Mouse (Mus musculus) embryonic facial prominence, embryonic 14.5 days (tissue): ENCODE data around the gene Cldn19. TPM values are rescaled to one million over a fixed set of nuclear protein-coding genes. Genes with fewer than 3 reads are reported as not detected.

Source experiments
- ATAC-seq: fragments of 200-750 bp; cut with Nextera tagmentation; 2 replicates; pipeline ENCODE4 v1.8.0; 2017; ENCODE audit warnings: low read depth, moderate number of reproducible peaks, moderate TSS enrichment
- DNase-seq: peaks from one replicate; pipeline ENCODE4 v3.0.0-alpha.2; 2015; ENCODE audit warnings: low spot score
- H3K27ac ChIP-seq: fragments of 300-500 bp; sonication (generic); replicated peaks from 2 replicates; pipeline ENCODE4 v1.5.1; 2014; ENCODE audit warnings: low read depth, mild to moderate bottlenecking, low read length, moderate library complexity
- H3K27me3 ChIP-seq: fragments of 300-500 bp; sonication (generic); replicated peaks from 2 replicates; pipeline ENCODE4 v1.6.1; 2014; ENCODE audit warnings: low read length; ENCODE audit not compliant: control insufficient read depth, insufficient read depth
- H3K36me3 ChIP-seq: fragments of 300-500 bp; sonication (generic); 2 replicates; pipeline ENCODE4 v1.6.1; 2014; ENCODE audit warnings: low read length, mixed read lengths; ENCODE audit not compliant: control insufficient read depth, insufficient read depth
- H3K4me1 ChIP-seq: fragments of 300-500 bp; sonication (generic); 2 replicates; pipeline ENCODE4 v1.6.1; 2014; ENCODE audit warnings: antibody characterized with exemption, low read length; ENCODE audit not compliant: control insufficient read depth, insufficient read depth
- H3K4me2 ChIP-seq: fragments of 300-500 bp; sonication (generic); 2 replicates; pipeline ENCODE4 v1.6.1; 2014; ENCODE audit warnings: low read depth, mild to moderate bottlenecking, low read length, moderate library complexity, mixed read lengths
- H3K4me3 ChIP-seq: fragments of 300-500 bp; sonication (generic); 2 replicates; pipeline ENCODE4 v1.5.1; 2014; ENCODE audit warnings: low read depth, mild to moderate bottlenecking, low read length
- H3K9ac ChIP-seq: fragments of 300-500 bp; sonication (generic); 2 replicates; pipeline ENCODE4 v1.6.1; 2014; ENCODE audit warnings: low read depth, mild to moderate bottlenecking, low read length, moderate library complexity, mixed read lengths
- H3K9me3 ChIP-seq: fragments of 300-500 bp; sonication (generic); 2 replicates; pipeline ENCODE4 v1.6.1; 2016; ENCODE audit warnings: low read length; ENCODE audit not compliant: control insufficient read depth
- WGBS: fragments of 180-500 bp; shearing (Covaris S2); extraction: QIAGEN DNeasy Blood & Tissue Kit; methylation state at CpG from one replicate; pipeline ENCODE4 v1.1.7; 2014; 5-methylcytosine and 5-hydroxymethylcytosine counted together
- polyA plus RNA-seq: library from polyadenylated mRNA; unstranded; fragments of >200 nt; fragmentation: Nextera tagmentation; extraction: Ambion mirVana; gene quantifications from 2 replicates; pipeline ENCODE4 v1.2.1, GENCODE M21; 2014

The Cldn19 gene
- polyA plus RNA-seq, 1 experiment from 2014 or later, result 0.19 TPM

GRCm38 (mm10) chr4:119259344-119260254, 4.4 kb downstream of the Cldn19 start:
- H3K27me3 ChIP-seq, result no peaks in the 10 kb centered on the region
- WGBS, result 83% methylated on average over 15 of the region's 15 CpGs
- ATAC-seq, result no peak

GRCm38 (mm10) chr4:119261087-119261713, 6.0 kb downstream of the Cldn19 start:
- Histone ChIP-seq H3K9ac (no peak overlapping the region), H3K4me3 (no peak overlapping the region), H3K36me3 (no peaks in the 10 kb centered on the region), H3K4me1 (no peaks in the 10 kb centered on the region), H3K4me2 (no peak overlapping the region), H3K27ac (no peak overlapping the region), H3K9me3 (no peaks in the 10 kb centered on the region), H3K27me3 (no peaks in the 10 kb centered on the region)
- 57% methylated on average over 7 of the region's 7 CpGs for WGBS
- DNase-seq (no peak), ATAC-seq (no peak)

More at GRCm38 (mm10) chr4:119259344-119260254, 4.4 kb downstream of the Cldn19 start:
- Histone ChIP-seq H3K4me3 (no peak overlapping the region), H3K4me1 (no peaks in the 10 kb centered on the region), H3K36me3 (no peaks in the 10 kb centered on the region), H3K4me2 (no peak overlapping the region), H3K27ac (no peak overlapping the region), H3K9ac (no peak overlapping the region), H3K9me3 (no peaks in the 10 kb centered on the region)
- no peak for DNase-seq

GRCm38 (mm10) chr4:119262483-119262882, 7.3 kb downstream of the Cldn19 start:
- no peak overlapping the region for H3K27ac ChIP-seq
- ATAC-seq (no peak), DNase-seq (no peak)
- no peaks in the 10 kb centered on the region for H3K4me1 ChIP-seq
- no peaks in the 10 kb centered on the region for H3K9me3 ChIP-seq
- no peaks in the 10 kb centered on the region for H3K27me3 ChIP-seq
- H3K9ac ChIP-seq, result no peak overlapping the region
- no peak overlapping the region for H3K4me3 ChIP-seq
- H3K4me2 ChIP-seq, result no peak overlapping the region
- H3K36me3 ChIP-seq, result no peaks in the 10 kb centered on the region
- 88% methylated on average over 5 of the region's 5 CpGs for WGBS

GRCm38 (mm10) chr4:119263459-119263858, 8.2 kb downstream of the Cldn19 start:
- Histone ChIP-seq H3K4me1 (no peaks in the 10 kb centered on the region), H3K27me3 (no peaks in the 10 kb centered on the region), H3K27ac (no peak overlapping the region), H3K36me3 (no peaks in the 10 kb centered on the region), H3K4me3 (no peak overlapping the region), H3K9me3 (no peaks in the 10 kb centered on the region), H3K9ac (no peak overlapping the region), H3K4me2 (no peak overlapping the region)
- DNase-seq (no peak), ATAC-seq (no peak)
- 72% methylated on average over 3 of the region's 3 CpGs for WGBS

GRCm38 (mm10) chr4:119266606-119267005, 11.4 kb downstream of the Cldn19 start:
- H3K9me3 ChIP-seq, result no peaks in the 10 kb centered on the region

GRCm38 (mm10) chr4:119274627-119275026, 19.4 kb downstream of the Cldn19 start:
- peaks cover 94% of the 10 kb centered on the region for H3K36me3 ChIP-seq
- 84% methylated on average over 1 of the region's 1 CpGs for WGBS
- H3K27me3 ChIP-seq, result no peaks in the 10 kb centered on the region
- ATAC-seq, result no peak
- no peaks in the 10 kb centered on the region for H3K4me1 ChIP-seq
- H3K27ac ChIP-seq, result no peak overlapping the region
- no peaks in the 10 kb centered on the region for H3K9me3 ChIP-seq
- DNase-seq, result no peak
- H3K4me2 ChIP-seq, result no peak overlapping the region
- no peak overlapping the region for H3K9ac ChIP-seq
- no peak overlapping the region for H3K4me3 ChIP-seq

More at GRCm38 (mm10) chr4:119266606-119267005, 11.4 kb downstream of the Cldn19 start:
- DNase-seq (no peak), ATAC-seq (no peak)
- H3K9ac ChIP-seq, result no peak overlapping the region
- H3K27ac ChIP-seq, result no peak overlapping the region
- H3K4me3 ChIP-seq, result no peak overlapping the region
- H3K4me1 ChIP-seq, result no peaks in the 10 kb centered on the region
- H3K36me3 ChIP-seq, result peaks cover 19% of the 10 kb centered on the region
- no peaks in the 10 kb centered on the region for H3K27me3 ChIP-seq
- WGBS, result 73% methylated on average over 13 of the region's 13 CpGs
- no peak overlapping the region for H3K4me2 ChIP-seq

GRCm38 (mm10) chr4:119275226-119275625, 20.0 kb downstream of the Cldn19 start:
- no peak overlapping the region; the same call in 1 of the 2 replicates for H3K27ac ChIP-seq
- H3K9me3 ChIP-seq, result no peaks in the 10 kb centered on the region
- no peak overlapping the region for H3K4me2 ChIP-seq
- no peak overlapping the region for H3K4me3 ChIP-seq
- H3K27me3 ChIP-seq, result no peaks in the 10 kb centered on the region
- WGBS, result 75% methylated on average over 2 of the region's 2 CpGs
- ATAC-seq, result no peak
- H3K4me1 ChIP-seq, result no peaks in the 10 kb centered on the region
- H3K36me3 ChIP-seq, result peaks cover 95% of the 10 kb centered on the region
- H3K9ac ChIP-seq, result no peak overlapping the region
- DNase-seq, result no peak

GRCm38 (mm10) chr4:119275726-119276125, 20.5 kb downstream of the Cldn19 start:
- Histone ChIP-seq H3K4me1 (no peaks in the 10 kb centered on the region), H3K4me3 (no peak overlapping the region), H3K9ac (no peak overlapping the region), H3K27me3 (no peaks in the 10 kb centered on the region), H3K4me2 (no peak overlapping the region), H3K27ac (no peak overlapping the region; the same call in 1 of the 2 replicates), H3K36me3 (peaks cover 94% of the 10 kb centered on the region), H3K9me3 (no peaks in the 10 kb centered on the region)
- WGBS, result 78% methylated on average over 2 of the region's 2 CpGs
- DNase-seq (no peak), ATAC-seq (no peak)
